9 mouse cellular contexts compared by ENCODE assay signal in the genomic region with DNA sequence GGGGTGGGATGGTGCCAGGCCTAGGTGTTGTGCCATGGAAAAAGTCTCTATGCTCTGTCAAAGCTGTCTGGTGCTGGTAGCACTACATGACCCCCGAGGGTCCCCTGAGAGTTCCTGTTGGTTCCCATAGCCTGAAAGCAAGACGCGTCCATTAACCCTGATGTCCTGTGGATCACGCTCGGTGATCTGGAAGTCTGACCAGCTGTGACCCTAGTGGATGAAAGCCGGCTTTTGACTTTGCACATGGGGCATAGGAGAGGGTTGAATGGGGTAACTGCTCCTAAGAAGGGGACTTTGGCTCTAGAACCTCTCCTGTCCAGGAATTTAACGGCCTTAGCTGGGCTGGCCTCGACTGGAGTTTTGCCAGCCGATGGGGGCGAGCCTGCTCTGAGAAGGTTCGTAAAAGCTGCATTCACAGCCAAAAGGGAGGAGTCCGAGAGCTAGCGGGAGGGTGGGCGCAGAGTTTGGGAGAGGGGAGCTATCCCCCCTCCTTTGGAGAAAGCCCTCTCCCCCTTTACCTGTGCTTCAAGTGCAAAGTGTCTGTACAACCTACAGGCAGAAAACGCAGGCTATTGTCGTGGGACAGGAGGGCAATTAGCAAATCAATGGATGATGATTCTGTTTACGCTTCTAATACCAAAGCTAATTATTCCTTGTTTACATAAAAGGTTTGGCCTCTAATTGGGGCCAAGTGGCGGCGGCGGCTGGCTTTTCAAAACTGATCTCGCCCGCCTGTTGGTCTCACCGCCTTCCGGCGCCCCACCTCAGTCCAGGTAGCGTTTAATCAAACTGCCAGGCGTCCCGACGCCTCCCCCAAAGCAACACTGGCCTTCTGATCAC. TPM values are rescaled to one million over a fixed set of nuclear protein-coding genes. Genes with fewer than 3 reads are reported as not detected.
DNase-seq lines count a peak whose midpoint lies in the region; ATAC-seq and TF ChIP-seq lines count a peak whose summit lies in the region.
"Had no signal": no experiment of that assay in that cellular context is flagged by ENCODE, and none has a peak within 500 bp of the region (broad histone marks: within the 10 kb centered on the region; RNA-seq: fewer than 3 reads in every experiment).

No protein-coding gene starts in this region.

- peak overlapping the region; percentile 99 for H3K4me2 ChIP-seq in heart, embryonic 15.5 days
- H3K4me2 ChIP-seq in hindbrain, embryonic 13.5 days, result peak overlapping the region; percentile 88
- H3K4me2 ChIP-seq in midbrain, embryonic 14.5 days (ENCODE audit: low read length), result peak overlapping the region; percentile 91

- H3K27ac ChIP-seq in heart, embryonic 15.5 days, result no peak overlapping the region
- peak overlapping the region; percentile 88 for H3K27ac ChIP-seq in hindbrain, embryonic 13.5 days
- H3K27ac ChIP-seq in midbrain, embryonic 14.5 days (replicated peaks; ENCODE audit: low read depth, low read length), result peak overlapping the region; percentile 88

- ATAC-seq in heart, embryonic 15.5 days (replicated peaks; ENCODE audit: insufficient number of reproducible peaks, insufficient read depth, low FRiP score, low read depth), result no peak
- no peak for ATAC-seq in hindbrain, embryonic 13.5 days (ENCODE audit: low FRiP score)
- no peak for ATAC-seq in midbrain, embryonic 14.5 days (ENCODE audit: low FRiP score, low TSS enrichment)

- TF ChIP-seq POLR2A in brain, embryonic 14.5 days (IDR thresholded peaks at IDR 0.05; ENCODE audit: borderline replicate concordance, extremely low read depth, insufficient read depth, insufficient read length, poor library complexity, severe bottlenecking), result no peak

- DNase-seq in heart, adult 18-20 months, result no peak
- peak; percentile 70 for DNase-seq in brain, embryonic 14.5 days (ENCODE audit: low read depth)
- DNase-seq in midbrain, embryonic 14.5 days, result peak; percentile 69
- DNase-seq in layer of hippocampus, adult 11-12 months (ENCODE audit: low spot score), result no peak
- DNase-seq in natural killer cell, adult 2 months (ENCODE audit: low spot score in 2 of 2), result no peak
- no peak for DNase-seq in thymus, postnatal 25 days

- peak overlapping the region; percentile 60 for H3K4me3 ChIP-seq in heart, embryonic 15.5 days
- peak overlapping the region; percentile 56 for H3K4me3 ChIP-seq in hindbrain, embryonic 13.5 days
- peak overlapping the region; percentile 46 for H3K4me3 ChIP-seq in midbrain, embryonic 14.5 days (replicated peaks; ENCODE audit: low read depth, low read length)

- H3K36me3 ChIP-seq in heart, embryonic 15.5 days, result no peaks in the 10 kb centered on the region
- peaks cover 6% of the 10 kb centered on the region; the same call in 1 of the 2 replicates for H3K36me3 ChIP-seq in hindbrain, embryonic 13.5 days
- H3K36me3 ChIP-seq in midbrain, embryonic 14.5 days (ENCODE audit: control insufficient read depth, insufficient read depth, low read length), result peaks cover 13% of the 10 kb centered on the region
- H3K36me3 ChIP-seq: G1E had no signal

- no peak overlapping the region for H3K9ac ChIP-seq in heart, embryonic 15.5 days
- peak overlapping the region; percentile 87 for H3K9ac ChIP-seq in hindbrain, embryonic 13.5 days
- H3K9ac ChIP-seq in midbrain, embryonic 14.5 days (replicated peaks; ENCODE audit: low read length), result peak overlapping the region; percentile 82

- peaks cover 96% of the 10 kb centered on the region for H3K27me3 ChIP-seq in heart, embryonic 15.5 days
- H3K27me3 ChIP-seq in hindbrain, embryonic 13.5 days, result peaks cover 28% of the 10 kb centered on the region
- H3K27me3 ChIP-seq in midbrain, embryonic 14.5 days (ENCODE audit: control insufficient read depth, insufficient read depth, low read length), result peaks cover 11% of the 10 kb centered on the region; the same call in 1 of the 2 replicates

- peaks cover 13% of the 10 kb centered on the region for H3K4me1 ChIP-seq in heart, embryonic 15.5 days (replicated peaks)
- H3K4me1 ChIP-seq in hindbrain, embryonic 13.5 days (replicated peaks), result peaks cover 38% of the 10 kb centered on the region
- peaks cover 39% of the 10 kb centered on the region for H3K4me1 ChIP-seq in midbrain, embryonic 14.5 days (ENCODE audit: control insufficient read depth, insufficient read depth, low read length)

- WGBS in heart, embryonic 15.5 days, result 6% methylated on average over 29 of the region's 29 CpGs
- WGBS in hindbrain, embryonic 13.5 days, result 3% methylated on average over 29 of the region's 29 CpGs
- 5% methylated on average over 29 of the region's 29 CpGs for WGBS in midbrain, embryonic 14.5 days

- no peak for TF ChIP-seq CTCF in brain, embryonic 14.5 days (IDR thresholded peaks at IDR 0.05; ENCODE audit: borderline replicate concordance, extremely low read depth, insufficient read depth, insufficient read length)

- no peaks in the 10 kb centered on the region for H3K9me3 ChIP-seq in heart, embryonic 15.5 days (replicated peaks)
- no peaks in the 10 kb centered on the region for H3K9me3 ChIP-seq in hindbrain, embryonic 13.5 days
- H3K9me3 ChIP-seq in midbrain, embryonic 14.5 days (ENCODE audit: control insufficient read depth, low read length), result no peaks in the 10 kb centered on the region

RNA-seq across cellular contexts. Expression of a gene that starts 35.0 kb away (rescaled TPM):
- polyA plus RNA-seq in heart, embryonic 15.5 days (2015; fragmentation: Nextera tagmentation; extraction: Ambion mirVana), result 0.04 and 0.05 TPM in 2 replicates
- total RNA-seq in heart, adult 18-20 months (2021), result not detected
- 8.6 and 11.4 TPM in 2 replicates for polyA plus RNA-seq in brain, embryonic 14.5 days (2012; rRNA removed)
- polyA plus RNA-seq in hindbrain, embryonic 13.5 days (2015; fragmentation: Nextera tagmentation; extraction: Ambion mirVana), result 7.9 and 9.8 TPM in 2 replicates
- polyA plus RNA-seq in midbrain, embryonic 14.5 days (2014; fragmentation: Nextera tagmentation; extraction: Ambion mirVana), result 14.5 and 15.0 TPM in 2 replicates
- polyA plus RNA-seq: G1E had no signal

RNA-seq across cellular contexts. Expression of a gene that starts 59.4 kb away (rescaled TPM):
- 0.48 and 0.60 TPM in 2 replicates for polyA plus RNA-seq in heart, embryonic 15.5 days (2015; fragmentation: Nextera tagmentation; extraction: Ambion mirVana)
- total RNA-seq in heart, adult 18-20 months (2021), result under 1 TPM; 0.77 to 0.79 TPM
- polyA plus RNA-seq in brain, embryonic 14.5 days (2012; rRNA removed), result 0.34 and 0.56 TPM in 2 replicates
- 0.13 and 0.21 TPM in 2 replicates for polyA plus RNA-seq in hindbrain, embryonic 13.5 days (2015; fragmentation: Nextera tagmentation; extraction: Ambion mirVana)
- 0.33 and 0.78 TPM in 2 replicates for polyA plus RNA-seq in midbrain, embryonic 14.5 days (2014; fragmentation: Nextera tagmentation; extraction: Ambion mirVana)
- polyA plus RNA-seq: G1E had no signal

Comparison
In these comparisons a context has a peak if more than half of its experiments do, and no peak if none do; other contexts are left out.
1. DNase-seq: peak in brain, embryonic 14.5 days (single experiment) and midbrain, embryonic 14.5 days (single experiment); none in heart, adult 18-20 months (0 of 2), layer of hippocampus, adult 11-12 months (single experiment), natural killer cell, adult 2 months (0 of 2) and thymus, postnatal 25 days (single experiment).
2. Peak in every context shown above with its lines, with median percentiles within 50 percentile points of each other: H3K4me2 ChIP-seq and H3K4me3 ChIP-seq.